Mouse (Mus musculus): ENCODE measurements around the gene Mgarp.
"Not testable (repeated sequence)": the region's sequence is repeated elsewhere in the genome, so short reads cannot be mapped to it uniquely, and the experiment has no call there.

Gene Mgarp

GRCm38 (mm10) chr3:51364703-51365516, 31.6 kb downstream of the Mgarp start:
- DNase-seq = peak; percentile 83

GRCm38 (mm10) chr3:51361066-51361465, 35.5 kb downstream of the Mgarp start:
- no peak for DNase-seq

GRCm38 (mm10) chr3:51359558-51360307, 36.8 kb downstream of the Mgarp start:
- no peak for DNase-seq

DNA sequence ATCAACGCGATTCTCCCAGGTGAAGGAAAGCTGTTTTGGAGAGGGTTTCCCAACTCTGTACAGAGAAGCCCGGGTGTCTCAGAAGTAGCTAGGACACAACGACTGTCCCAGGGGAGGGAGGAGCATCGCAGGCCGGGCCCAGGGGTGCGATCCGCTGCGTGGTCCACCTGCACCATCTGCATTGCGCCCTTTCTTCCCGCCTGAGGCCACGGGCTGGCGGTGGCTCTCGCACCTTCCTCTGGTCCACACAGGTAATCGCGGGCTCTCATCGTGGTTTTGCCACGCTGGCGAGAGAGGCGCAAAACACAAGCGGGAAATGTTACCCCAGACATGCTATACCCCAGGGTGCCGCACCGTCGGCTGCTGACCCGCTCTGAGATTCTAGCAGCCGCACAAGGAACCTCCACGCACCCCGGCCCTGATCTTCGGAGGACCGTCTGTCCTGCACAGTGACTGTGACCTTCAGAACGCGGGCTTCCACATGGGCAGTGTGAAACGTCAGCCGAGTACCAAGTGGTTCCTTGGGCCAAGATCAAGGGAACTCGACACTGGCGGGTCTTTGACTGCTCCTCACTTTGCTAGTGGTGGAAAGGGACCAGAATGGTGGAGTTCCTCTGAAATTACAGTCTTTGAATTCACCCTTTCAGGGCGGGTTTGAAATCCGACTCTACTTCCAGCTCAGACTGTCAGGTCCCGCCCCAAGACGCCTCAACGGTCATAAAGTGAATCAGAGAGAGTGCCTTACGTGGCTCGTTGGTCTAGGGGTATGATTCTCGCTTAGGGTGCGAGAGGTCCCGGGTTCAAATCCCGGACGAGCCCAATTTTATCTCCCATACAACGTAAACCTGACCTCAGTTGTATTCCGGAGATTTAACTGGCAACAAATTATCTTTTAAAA, 37.6 kb downstream of the Mgarp start:
- DNase-seq = peak; percentile 30

- peak; percentile 36 for DNase-seq
These were observed 38.4 kb downstream of the Mgarp start for GRCm38 (mm10) chr3:51358181-51358580.

DNA sequence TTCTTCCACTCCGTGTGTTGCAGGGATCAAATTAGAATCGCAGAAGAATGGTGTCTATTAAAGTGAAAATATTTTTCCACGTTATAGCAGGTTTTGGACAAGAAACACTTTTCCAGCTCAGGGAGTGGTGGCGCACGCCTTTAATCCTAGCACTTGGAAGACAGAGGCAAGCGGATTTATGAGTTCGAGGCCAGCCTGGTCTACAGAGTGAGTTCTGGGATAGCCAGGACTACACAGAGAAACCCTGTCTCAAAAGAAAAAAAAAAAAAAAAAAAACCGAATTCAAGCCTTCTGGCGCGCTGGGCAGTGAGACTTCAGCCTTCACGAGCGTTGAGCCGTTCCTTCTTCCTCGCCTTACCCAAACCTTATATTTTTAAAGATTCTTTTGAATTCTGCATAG, 38.9 kb downstream of the Mgarp start:
- no peak for DNase-seq

DNA sequence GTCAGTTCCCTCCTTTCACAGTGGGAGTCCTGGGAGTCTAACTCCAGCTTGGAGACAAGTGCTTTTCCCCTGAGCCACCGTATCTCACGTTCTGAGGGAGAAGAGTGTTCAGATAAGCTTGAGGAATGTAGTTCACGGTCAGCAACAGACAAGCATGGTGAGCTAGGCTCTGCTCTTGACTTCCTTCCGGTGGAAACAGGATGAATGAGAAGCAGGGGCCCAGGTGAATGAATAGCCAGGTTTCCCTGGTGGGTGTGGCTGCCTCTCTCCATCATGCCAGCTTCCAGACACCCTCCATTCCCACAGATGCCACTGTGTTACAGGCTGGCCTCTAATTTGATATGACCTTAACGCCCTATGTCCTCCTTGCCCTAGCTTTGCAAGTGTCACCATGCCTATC, 39.5 kb downstream of the Mgarp start:
- DNase-seq = no peak

DNA sequence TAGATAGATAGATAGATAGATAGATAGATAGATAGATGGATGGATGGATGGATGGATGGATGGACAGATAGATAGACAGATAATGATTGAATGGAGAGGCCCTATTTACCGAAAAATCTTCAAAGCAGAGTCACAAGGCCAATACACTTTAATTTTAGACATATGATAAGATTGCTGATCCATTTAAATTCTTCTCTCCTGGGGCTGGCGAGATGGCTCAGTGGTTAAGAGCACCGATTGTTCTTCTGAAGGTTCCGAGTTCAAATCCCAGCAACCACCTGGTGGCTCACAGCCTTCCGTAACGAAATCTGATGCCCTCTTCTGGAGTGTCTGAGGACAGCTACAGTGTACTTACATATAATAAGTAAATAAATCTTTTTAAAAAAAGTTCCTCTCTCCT, 41.6 kb downstream of the Mgarp start:
- not testable (repeated sequence) for DNase-seq

- no peak for DNase-seq
These were observed 42.5 kb downstream of the Mgarp start for GRCm38 (mm10) chr3:51354034-51354427.

- no peak for DNase-seq
These were observed 43.1 kb downstream of the Mgarp start for GRCm38 (mm10) chr3:51353325-51354033.

DNA sequence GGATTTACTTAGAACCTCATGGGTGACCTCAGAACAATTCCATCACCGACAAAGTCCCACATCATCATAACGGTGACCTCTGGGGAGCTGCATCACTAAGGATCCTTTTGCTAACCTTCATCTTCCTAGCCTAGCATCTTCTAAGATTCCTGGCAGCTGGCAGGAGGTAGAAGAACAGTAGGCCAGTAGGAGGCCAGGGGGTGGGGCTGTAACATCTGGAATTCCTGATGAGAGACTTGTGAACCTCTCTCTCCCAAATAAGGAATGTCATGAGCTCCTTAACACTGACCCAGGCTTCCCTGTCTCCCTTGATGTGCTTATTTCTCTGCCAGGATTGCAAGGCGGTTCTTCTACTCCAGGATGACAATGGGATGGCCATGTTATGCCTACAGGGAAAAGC, 45.7 kb downstream of the Mgarp start:
- DNase-seq = no peak

DNA sequence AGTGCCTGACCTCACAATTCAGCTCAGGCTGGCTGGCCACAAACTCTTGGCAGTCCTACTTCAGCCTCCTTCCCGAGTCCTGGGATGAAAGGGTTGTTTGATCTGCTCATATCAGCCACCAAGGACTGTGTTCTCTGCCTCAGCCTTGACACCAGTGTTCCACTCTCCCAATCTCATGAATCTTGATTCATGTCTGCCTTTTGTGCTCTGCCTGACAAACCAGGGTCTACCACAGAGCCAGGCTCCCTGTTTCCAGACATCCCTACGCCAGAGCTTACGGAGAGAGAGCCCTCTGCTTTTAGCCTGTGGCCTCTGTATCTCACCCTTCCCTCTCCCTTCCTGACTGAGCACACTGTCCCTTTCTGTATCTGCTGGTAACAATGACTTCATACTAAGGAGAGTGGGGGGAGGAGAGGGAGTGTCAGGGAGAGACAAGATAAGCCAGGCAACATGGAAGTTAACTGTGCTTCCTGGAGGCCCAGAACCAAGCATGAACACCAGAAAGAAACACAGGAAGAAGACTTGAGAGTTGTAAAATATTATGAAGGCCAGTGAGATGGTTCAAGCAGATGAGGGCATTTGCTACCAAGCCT, 47.8 kb downstream of the Mgarp start:
- no peak for DNase-seq

DNA sequence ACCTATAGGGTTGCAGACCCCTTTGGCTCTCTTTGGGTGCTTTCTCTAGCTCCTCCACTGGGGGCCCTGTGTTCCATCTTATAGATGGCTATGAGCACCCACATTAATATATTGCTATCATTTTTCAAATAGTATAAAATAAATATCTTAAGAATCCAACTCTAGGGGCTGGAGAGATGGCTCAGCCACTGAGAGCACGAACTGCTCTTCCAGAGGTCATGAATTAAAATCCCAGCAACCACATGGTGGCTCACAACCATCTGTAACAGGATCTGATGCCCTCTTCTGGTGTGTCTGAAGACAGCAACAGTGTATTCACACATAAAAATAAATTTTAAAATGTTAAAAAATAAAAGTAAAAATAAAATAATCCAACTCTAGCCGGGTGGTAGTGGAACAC, 51.5 kb downstream of the Mgarp start:
- not testable (repeated sequence) for DNase-seq

GRCm38 (mm10) chr3:51344182-51344581, 52.4 kb downstream of the Mgarp start:
- not testable (repeated sequence) for DNase-seq

DNA sequence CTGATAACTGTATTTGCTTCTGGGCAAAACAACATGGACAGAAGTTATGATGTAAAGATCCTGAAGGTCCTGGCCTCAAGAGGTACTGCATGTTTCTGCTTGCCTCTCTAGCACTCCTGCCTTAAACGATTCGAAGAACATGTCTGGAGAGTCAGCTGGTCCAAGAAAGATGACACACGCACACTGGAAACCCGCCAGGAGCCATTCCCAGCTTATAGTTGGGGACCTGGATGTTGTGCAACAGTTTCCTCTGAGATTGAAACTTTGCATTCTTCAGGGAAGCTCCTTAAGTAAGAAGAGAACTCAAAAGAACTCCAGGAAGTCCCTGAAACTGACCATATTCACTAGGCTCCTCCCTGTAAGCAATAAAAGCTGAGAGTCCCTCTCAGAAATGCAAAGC, 53.3 kb downstream of the Mgarp start:
- no peak for DNase-seq

DNA sequence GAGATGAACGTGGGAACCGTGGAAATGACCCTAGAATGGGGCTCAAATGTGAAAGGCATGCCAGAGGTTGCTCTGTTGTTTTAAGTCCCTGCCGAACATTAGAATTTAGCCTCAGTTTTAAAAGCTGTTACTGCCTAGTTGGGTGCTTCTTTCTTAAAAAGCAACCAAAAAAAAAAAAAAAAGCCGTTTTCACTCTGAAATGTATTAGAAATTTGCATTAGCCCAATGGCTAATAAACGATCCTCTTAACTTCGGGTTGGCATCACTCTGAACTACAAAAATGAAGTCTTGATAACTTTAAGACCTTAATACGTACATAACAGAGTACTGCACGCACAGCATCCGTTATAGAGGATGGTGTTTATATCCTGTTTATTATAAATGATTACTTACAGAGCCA, 54.4 kb downstream of the Mgarp start:
- DNase-seq = no peak

GRCm38 (mm10) chr3:51341268-51342081, 55.1 kb downstream of the Mgarp start:
- peak; percentile 85 for DNase-seq

DNA sequence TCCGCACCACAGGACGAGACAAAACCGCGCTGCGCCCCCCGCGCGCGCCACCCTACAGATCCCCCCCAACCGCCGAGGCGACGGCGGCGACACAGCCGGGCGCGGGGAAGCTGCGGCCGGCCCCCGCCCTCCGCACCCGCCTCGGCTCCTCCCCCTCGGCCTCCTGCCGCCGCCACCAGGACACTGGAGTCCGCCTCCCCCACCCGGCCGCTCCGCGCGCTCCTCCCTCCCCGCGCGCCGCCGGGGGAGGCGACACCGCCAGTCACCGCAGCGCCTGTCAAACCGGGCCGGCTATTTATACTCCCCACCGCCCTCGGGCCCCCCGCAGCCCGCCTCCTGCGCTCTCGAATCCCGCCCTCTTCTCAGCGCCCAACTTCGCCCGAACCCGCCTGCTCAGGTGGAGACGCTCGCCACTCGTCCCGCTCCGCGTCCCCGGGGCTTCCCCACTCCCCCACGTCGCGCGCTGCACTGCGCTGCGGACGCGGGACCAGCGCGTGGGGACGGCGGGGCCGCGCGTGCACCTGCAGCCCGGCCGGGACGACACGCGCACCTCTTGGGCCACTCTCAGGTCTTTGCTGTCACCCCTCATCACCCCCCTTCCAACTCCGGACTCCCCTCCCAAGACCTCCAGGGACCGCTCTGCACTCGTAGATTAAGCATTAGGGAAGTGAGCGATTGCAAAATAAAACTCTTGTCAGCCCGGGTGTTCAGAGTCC, 55.8 kb downstream of the Mgarp start, which contains the start of gene Elf2:
Elf2 (minus strand) TSS at position 112 of the 716 bp plus-strand sequence.
- peak; percentile 84 for DNase-seq

- DNase-seq = no peak
These were observed 56.6 kb downstream of the Mgarp start for GRCm38 (mm10) chr3:51339734-51340551.

DNA sequence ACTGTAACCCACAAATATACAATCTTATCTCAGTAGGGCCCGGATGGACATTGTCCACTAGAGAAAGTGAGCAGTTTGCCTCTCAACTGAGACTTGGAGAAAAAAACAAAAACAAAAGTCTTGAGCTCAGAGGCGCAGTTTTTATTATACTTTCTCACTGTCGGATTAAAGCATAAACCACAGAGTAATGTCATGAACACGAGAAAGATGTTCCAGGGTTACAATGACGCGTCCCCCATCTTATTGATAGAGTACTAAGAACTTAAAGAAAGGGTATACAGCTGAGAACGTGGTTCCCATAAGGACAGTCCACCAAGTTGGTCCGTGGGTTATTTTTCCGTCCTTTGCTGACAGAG, 57.2 kb downstream of the Mgarp start:
- DNase-seq = no peak

Measured in cerebellum, adult 11 months (tissue).